Comparison of ENCODE assay signal across 8 mouse cellular contexts in the genomic region with DNA sequence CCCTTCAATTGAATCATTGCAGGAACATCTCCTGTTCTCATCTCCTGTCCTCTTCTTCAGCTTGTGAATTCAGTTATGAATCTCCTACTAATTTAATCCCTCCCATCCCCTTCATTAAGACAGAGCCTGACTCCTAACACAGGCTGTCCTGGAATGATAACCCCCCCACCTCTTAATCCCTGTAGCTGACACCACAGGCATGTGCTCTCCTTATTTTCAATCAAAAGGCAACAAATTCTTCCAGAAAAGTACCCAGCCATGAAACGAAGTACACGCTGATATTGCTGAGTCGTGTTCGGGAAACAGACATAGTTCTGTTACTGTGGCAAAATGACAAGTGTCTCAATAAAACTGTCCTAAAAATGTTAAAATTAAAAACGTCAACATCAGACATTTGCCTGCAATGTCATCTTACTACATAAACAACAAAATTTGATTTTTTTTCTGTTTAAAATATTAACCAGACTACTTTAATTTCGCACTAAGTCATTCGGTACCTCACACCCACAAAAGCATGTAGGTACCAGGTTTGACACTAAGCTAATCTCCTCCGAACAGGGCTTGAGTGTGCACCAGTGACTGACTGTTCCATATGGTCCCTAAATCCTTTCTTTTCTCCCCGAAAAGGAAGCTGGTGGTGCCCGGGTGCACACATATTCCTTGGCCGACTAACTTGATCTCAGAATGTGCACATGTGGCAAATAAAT. TPM values are rescaled to one million over a fixed set of nuclear protein-coding genes. Genes with fewer than 3 reads are reported as not detected.
DNase-seq lines count a peak whose midpoint lies in the region; ATAC-seq and TF ChIP-seq lines count a peak whose summit lies in the region.

No protein-coding gene starts in this region.

- peaks cover 57% of the 10 kb centered on the region for H3K79me2 ChIP-seq in macrophage (ENCODE audit: inconsistent target)

- peaks cover 30% of the 10 kb centered on the region for H3K36me3 ChIP-seq in heart, embryonic 15.5 days
- peaks cover 23% of the 10 kb centered on the region for H3K36me3 ChIP-seq in forebrain, postnatal 0 days (ENCODE audit: insufficient read depth)
- H3K36me3 ChIP-seq in macrophage (ENCODE audit: inconsistent target), result peaks cover 31% of the 10 kb centered on the region

- no peak for DNase-seq in heart, adult 8-10 months (ENCODE audit: low spot score)
- DNase-seq in adipocyte (ENCODE audit: low spot score), result peak; percentile 23
- no peak for DNase-seq in forebrain, postnatal 0 days
- DNase-seq in adrenal gland, postnatal 10 days, result no peak
- no peak for DNase-seq in spleen, adult 12 weeks (ENCODE audit: low spot score)
- DNase-seq in left cerebral cortex, adult 11 months (ENCODE audit: low spot score), result no peak

- H3K9me3 ChIP-seq in heart, embryonic 15.5 days (replicated peaks), result no peaks in the 10 kb centered on the region
- H3K9me3 ChIP-seq in forebrain, postnatal 0 days (ENCODE audit: low read length), result no peaks in the 10 kb centered on the region

- TF ChIP-seq CTCF in forebrain, postnatal 0 days (IDR thresholded peaks at IDR 0.05; ENCODE audit: low read depth), result no peak

- peak overlapping the region; percentile 61 for H3K4me3 ChIP-seq in heart, embryonic 15.5 days
- peak overlapping the region; percentile 62 for H3K4me3 ChIP-seq in forebrain, postnatal 0 days (ENCODE audit: low read depth, low read length)
- H3K4me3 ChIP-seq in macrophage (ENCODE audit: inconsistent target), result peak overlapping the region; percentile 90

- H3K9ac ChIP-seq in heart, embryonic 15.5 days, result peak overlapping the region; percentile 64
- H3K9ac ChIP-seq in forebrain, postnatal 0 days, result peak overlapping the region; percentile 73

- peaks cover 8% of the 10 kb centered on the region for H3K4me1 ChIP-seq in heart, embryonic 15.5 days (replicated peaks)
- peaks cover 10% of the 10 kb centered on the region for H3K4me1 ChIP-seq in forebrain, postnatal 0 days (ENCODE audit: insufficient read depth)

- H3K27ac ChIP-seq in heart, embryonic 15.5 days, result peak overlapping the region; percentile 93
- H3K27ac ChIP-seq in forebrain, postnatal 0 days (ENCODE audit: low read depth, low read length), result peak overlapping the region; percentile 97
- peak overlapping the region; percentile 74 for H3K27ac ChIP-seq in macrophage

- H3K4me2 ChIP-seq in heart, embryonic 15.5 days, result peak overlapping the region; percentile 68
- peak overlapping the region; percentile 50 for H3K4me2 ChIP-seq in forebrain, postnatal 0 days (ENCODE audit: low read depth)

- H3K27me3 ChIP-seq in heart, embryonic 15.5 days, result no peaks in the 10 kb centered on the region
- H3K27me3 ChIP-seq in forebrain, postnatal 0 days (ENCODE audit: insufficient read depth, low read length), result no peaks in the 10 kb centered on the region

- 18% methylated on average over 11 of the region's 11 CpGs for WGBS in heart, embryonic 15.5 days
- 25% methylated on average over 11 of the region's 11 CpGs for WGBS in forebrain, postnatal 0 days
- 10% methylated on average over 11 of the region's 11 CpGs for WGBS in macrophage (ENCODE audit: missing documents)

- ATAC-seq in heart, embryonic 15.5 days (replicated peaks; ENCODE audit: insufficient number of reproducible peaks, insufficient read depth, low FRiP score, low read depth), result no peak
- peak; percentile 6 for ATAC-seq in forebrain, postnatal 0 days

RNA-seq across cellular contexts. Expression of gene Tpr, which starts 0.6 kb away (rescaled TPM):
- polyA plus RNA-seq in heart, embryonic 15.5 days (2015; fragmentation: Nextera tagmentation; extraction: Ambion mirVana), result 107 and 129 TPM in 2 replicates
- total RNA-seq in heart, adult 8-10 months (2022), result 100 to 1,000 TPM; 123 to 151 (median 134) TPM
- total RNA-seq in forebrain, postnatal 0 days (2014; rRNA removed), result 89.2 and 106 TPM in 2 replicates
- polyA plus RNA-seq in forebrain, postnatal 0 days (2015; fragmentation: Nextera tagmentation; extraction: Ambion mirVana), result 84.4 and 124 TPM in 2 replicates
- 100 to 1,000 TPM; 125 to 737 (median 312) TPM for total RNA-seq in macrophage (2018; cell fraction: chromatin; rRNA removed)
- total RNA-seq in macrophage (2018; cell fraction: cytosol; rRNA removed), result 100 to 1,000 TPM; 127 to 229 (median 178) TPM
- total RNA-seq in macrophage (2018; cell fraction: nucleus; rRNA removed), result 100 to 1,000 TPM; 118 to 464 (median 203) TPM
- 134 to 338 TPM (median 134 TPM) in 3 replicates for polyA plus RNA-seq in macrophage (2018)
- total RNA-seq in adrenal gland, postnatal 10 days (2021), result 100 to 1,000 TPM; 103 to 121 TPM

RNA-seq across cellular contexts. Expression of gene Odr4, which starts 0.8 kb away (rescaled TPM):
- 33.0 and 38.2 TPM in 2 replicates for polyA plus RNA-seq in heart, embryonic 15.5 days (2015; fragmentation: Nextera tagmentation; extraction: Ambion mirVana)
- 10 to 100 TPM; 21.8 to 27.0 (median 22.8) TPM for total RNA-seq in heart, adult 8-10 months (2022)
- 41.3 and 44.6 TPM in 2 replicates for total RNA-seq in forebrain, postnatal 0 days (2014; rRNA removed)
- 45.3 and 54.7 TPM in 2 replicates for polyA plus RNA-seq in forebrain, postnatal 0 days (2015; fragmentation: Nextera tagmentation; extraction: Ambion mirVana)
- 100 to 1,000 TPM in 5 of 26 experiments, 10 to 100 TPM in 21; 16.5 to 124 (median 66.1) TPM for total RNA-seq in macrophage (2018; cell fraction: chromatin; rRNA removed)
- total RNA-seq in macrophage (2018; cell fraction: cytosol; rRNA removed), result 10 to 100 TPM; 31.8 to 67.0 (median 47.4) TPM
- 100 to 1,000 TPM in 2 of 26 experiments, 10 to 100 TPM in 24; 17.1 to 104 (median 51.8) TPM for total RNA-seq in macrophage (2018; cell fraction: nucleus; rRNA removed)
- polyA plus RNA-seq in macrophage (2018), result 37.2 to 54.8 TPM (median 37.4 TPM) in 3 replicates
- 10 to 100 TPM; 34.1 to 36.4 TPM for total RNA-seq in adrenal gland, postnatal 10 days (2021)
